Mouse (Mus musculus) monocyte, adult 5-6 weeks (primary cell): Measurements from ENCODE around the gene Scn4b. TPM values are rescaled to one million over a fixed set of nuclear protein-coding genes. Genes with fewer than 3 reads are reported as not detected.

Experiments used
- ATAC-seq: fragments of 153-309, 156-312 bp; replicated peaks from 2 replicates; pipeline ENCODE4 v1.8.0; 2017; ENCODE audit warnings: mild to moderate bottlenecking; ENCODE audit not compliant: low TSS enrichment, insufficient number of reproducible peaks, severe bottlenecking, poor library complexity, low FRiP score
- total RNA-seq: library from RNA; stranded (forward); fragments of 200-1000, 200-491, 200-594 nt; gene quantifications from 3 replicates; pipeline ENCODE4 v1.2.3, GENCODE M21; 2017

Scn4b gene
- not detected in 3 replicates for total RNA-seq

DNA sequence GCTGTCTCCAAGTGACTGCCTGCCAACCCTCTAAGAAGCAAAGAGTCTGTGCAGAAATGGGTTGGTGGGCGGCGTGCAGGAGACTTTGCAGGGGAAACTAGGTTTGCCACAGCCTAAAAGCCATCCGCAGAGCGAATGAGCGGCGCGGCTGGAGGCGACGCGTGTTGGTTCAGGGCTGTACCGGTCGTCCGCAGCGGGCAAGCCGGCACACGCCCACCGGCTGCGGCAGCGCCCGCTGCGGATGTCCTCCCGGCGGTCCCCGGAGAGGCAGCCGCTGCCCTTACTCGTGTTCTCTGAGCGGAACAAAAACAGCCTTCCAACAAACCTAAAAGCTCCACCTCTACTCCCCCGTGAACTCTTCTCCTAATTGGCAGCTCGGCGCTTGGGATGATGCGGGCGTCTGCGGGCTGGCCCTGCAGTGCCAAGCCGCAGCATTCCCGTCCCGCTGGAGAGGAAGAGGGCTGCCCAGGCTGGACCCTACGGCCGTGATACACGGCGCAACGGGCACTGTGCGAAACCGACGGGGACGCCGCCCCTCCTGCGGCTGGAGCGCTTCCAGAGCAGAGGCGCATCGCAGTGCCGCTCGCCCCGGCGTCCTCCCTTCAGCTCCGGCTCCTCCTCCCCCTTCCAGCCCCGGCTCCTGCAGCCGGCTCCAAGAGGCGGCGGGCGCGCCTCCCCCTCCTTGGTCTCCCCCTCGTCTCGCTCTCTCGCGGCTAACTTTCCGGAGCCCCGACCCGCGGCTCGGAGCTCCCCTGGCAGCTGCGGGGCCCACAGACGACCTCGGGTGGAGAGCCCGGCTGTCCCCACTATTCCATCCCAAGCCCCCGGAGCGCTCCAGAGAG lies at the start of gene Scn4b:
TSS of gene Scn4b (plus strand) at position 205 of the 842 bp plus-strand sequence.
- ATAC-seq: no peak

DNA sequence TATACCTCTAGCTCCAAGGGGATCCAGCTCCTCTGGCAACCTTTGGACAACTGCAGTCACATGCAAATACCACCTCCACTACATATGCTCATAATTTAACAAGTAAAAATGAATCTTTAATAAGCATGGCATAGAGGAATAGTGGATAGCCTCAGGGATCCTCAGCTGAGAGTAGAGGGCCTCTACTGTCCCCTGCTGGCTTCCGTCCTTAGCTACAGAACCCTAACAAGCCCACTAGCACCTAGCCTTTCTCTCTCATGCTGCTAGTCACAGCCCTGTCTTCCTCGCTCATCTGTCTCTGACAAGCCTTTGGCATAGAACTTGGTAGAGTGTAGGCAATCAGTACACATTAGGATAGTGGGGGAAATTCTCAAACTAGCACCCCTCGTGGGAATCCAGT lies 47.4 kb upstream of the Scn4b start:
- ATAC-seq: no peak

DNA sequence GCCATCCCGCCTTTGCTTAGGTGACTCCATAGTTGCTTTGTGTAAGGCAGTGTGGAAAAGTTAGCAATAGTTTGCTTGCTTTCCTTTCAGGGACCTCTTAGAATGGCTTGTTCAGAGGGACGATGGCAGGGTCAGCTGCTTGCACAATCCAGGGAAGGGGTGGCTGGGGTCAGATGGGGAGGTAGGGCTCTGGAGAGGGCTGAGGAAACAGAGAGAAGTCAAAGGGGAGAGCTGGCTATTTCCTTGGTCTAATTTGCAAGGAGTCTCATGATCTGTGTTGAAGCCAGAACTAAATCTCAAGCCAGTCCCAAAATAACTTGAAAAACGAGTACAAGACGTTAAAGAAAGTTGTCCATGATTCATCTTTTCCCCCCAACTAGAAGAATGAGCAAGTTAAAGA lies 45.6 kb upstream of the Scn4b start:
- no peak for ATAC-seq

DNA sequence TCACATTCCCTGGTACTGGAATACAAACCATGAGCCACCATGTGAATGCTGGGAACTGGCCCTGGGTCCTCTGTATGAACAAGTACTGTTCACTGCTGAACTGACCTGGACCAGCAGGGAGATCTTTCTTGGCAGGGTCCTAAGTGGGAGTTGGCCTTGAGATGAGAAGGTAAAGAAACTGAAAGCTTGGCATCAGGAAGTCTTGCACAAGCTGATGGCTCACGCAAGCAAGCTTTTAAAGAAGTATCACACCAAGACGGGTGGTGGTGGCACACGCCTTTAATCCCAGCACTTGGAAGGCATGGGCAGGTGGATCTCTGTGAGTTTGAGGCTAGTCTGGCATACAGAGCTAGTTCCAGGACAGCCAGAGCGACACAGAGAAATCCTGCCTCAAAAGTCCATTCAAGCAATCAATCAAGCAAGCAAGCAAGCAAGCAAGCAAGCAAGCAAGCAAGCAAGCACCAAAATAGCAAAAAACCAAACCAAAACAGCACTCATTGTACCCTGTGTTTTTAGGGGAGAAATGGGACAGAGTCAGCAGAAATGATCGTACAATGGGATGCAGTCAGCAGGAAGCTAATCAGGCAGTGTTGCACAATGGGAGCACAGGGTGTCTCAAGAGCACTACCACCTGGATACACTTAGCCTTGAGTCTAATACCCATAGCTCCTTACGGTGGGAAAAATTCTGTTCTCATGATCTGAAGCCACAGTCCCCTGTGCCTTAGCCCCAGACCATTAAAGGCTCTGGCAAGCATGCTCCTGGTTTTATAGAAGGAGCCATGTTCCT lies 42.9 kb upstream of the Scn4b start:
- ATAC-seq: peak; percentile 71; the same call in 1 of the 2 replicates

DNA sequence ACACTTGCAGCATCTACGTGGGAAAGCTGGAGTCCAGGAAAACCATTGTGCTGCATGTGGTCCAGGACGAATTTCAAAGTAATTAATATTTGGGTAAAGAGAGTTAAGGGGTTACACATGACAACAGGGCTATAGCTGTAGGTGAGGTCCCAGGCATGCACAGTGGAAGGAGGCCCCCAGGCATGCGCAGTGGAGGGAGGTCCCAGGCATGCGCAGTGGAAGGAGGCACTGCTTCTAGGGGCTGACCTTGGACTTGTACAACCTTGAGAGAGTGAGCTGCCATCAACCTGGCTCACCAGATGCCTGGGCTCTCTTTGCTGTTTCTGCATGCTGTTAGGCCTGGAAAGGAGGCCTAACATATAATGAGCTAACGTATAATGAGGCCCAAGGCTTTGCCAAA lies 40.3 kb upstream of the Scn4b start:
- no peak for ATAC-seq

DNA sequence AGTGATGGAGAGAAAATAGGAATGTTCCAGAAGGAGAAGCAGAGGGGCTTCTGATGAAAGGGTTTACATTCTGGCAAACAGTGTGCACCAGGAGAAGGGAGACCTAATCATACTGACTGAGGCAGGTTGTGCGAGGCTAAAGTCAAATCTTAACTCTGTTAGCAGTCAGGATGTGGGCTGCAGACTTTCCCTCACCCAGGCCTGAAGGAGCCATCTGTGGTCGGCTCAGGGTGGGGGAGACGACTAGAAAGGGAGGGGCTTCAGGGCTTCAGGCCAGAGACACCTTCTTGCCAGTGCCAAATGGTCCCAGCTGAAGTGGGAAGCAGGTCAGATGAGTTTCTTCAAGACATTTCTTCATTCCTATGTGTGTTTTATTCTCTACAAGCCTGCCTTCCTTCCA lies 39.8 kb upstream of the Scn4b start:
- ATAC-seq: no peak

DNA sequence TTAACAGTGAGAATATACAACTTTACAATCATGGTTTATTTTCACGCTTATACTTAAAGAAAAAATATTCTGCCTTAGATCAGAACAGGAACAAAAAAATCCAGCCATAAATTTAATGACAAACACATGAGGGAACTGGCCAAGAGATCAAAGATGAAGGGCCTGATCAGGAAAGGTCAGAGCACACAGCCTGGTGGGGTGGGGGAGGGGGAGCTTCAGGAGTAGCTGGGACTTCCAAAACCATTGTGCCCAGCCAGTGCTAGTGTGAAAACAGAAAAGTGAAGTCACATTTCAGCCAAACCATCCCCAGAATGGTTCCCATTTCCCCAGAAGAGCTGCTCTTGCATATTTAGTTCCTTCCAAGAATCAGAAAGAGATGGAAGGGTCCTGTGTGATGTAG lies 35.7 kb upstream of the Scn4b start:
- ATAC-seq: no peak

DNA sequence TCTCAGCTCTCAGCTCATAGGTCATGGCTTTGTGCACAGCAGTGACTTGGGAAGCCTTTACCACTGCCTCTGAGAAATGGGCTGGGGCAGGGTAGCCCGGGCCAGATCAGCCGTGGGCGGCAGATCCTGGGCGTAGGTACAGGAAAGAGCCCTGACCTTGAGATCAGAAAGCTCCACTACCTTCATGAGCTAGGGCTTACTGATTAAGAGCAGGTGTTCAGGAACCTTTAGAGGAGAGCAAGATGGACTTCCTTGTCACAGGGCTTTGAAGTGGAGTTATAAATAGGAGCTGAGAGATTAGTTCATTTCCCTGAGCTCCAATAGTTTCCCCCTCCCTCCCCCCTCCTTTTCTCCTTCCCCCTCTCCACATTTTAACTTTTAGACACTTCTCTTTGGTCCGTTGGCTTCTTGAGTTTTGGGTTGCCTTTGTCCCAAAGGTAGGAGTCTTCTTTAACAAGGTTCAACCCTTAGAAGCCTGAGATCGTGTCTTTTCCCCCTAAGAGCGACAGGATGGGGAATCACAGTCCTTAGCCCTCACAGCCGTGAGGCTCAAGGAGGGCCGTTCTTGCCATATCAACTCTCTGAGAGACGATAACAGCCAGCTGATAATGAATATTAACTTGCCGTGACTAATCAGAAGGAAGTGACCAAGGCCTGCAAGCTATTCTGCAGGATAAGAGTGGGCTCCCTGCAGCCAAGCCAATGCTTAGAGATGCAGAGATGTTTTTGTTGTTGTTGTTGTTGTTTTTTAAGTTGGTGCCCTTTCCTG lies 34.8 kb upstream of the Scn4b start:
- no peak for ATAC-seq

DNA sequence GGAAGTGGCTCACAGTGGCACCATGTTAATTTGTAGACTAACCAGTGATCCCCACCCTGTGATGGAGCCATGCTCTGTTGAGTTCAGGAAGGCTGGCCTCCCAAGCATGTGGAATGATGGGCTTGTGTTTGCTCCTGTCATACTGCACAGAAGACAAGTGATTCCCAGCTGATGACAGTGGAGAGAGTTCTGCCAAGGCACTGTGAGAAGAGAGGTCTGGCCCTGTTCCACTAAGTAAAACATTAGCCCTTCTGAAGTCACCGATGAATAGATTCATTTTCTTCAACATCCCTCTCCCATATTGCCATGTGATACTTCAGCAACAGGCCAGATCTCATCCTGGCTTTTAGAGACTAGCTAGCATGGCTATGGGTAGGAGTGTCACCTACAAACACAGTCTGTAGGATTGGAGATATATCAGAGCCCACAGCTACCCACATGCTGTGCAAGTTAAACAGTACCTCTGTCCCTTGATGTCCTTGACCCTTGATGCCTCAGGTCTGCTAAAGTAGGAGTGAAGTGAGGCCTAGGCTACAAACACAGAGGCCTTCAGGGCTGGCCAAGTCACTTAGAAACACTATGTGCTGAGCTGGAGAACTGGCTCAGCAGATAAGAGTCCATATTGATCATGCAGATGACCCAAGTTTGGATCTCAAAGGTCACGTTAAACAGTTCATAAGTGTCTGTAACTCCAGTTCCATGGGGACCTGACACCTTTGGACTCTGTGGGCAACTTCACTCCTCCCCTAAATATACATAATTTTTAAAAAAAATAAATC lies 32.4 kb upstream of the Scn4b start:
- ATAC-seq: no peak

DNA sequence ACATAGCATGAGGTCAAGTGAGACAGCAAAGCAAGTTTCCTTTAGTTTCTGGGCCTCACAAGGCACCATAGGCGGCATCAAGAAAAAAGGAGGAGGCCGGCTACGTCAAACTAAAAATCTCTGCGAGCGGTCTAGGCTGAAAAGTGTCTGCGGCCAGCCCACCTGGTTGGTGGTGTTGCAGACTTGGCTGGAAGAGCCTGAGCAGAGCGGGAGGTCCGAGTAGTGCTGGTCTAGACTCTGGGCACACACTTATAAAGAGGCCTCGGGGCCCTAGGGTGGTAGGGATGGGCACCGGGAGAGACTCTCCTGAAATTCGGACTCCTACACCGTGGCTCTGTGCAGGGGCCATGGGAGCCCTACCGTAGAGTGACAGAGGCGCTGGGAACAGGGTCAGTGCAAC lies 22.5 kb upstream of the Scn4b start:
- no peak for ATAC-seq

DNA sequence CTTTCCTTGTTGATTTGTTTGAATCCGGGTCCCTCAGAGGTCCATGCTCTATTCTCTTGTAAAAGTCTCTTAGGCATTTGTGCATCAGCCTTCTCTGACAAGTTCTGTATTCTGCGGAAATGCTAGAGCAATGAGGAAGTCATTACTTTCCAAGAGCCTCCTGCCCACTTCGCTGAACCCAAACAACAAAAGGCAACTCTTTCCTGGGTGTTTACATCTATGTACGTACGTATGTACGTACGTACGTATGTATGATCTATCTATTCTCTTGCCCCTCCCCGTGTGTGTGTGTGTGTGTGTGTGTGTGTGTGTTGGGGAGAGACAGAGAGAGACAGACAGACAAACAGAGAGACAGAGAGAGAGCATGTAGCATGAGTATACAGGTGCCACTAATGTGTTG lies 21.4 kb upstream of the Scn4b start:
- 0 out of 2 replicates have a peak, but pooled peaks have one; percentile 25 for ATAC-seq

DNA sequence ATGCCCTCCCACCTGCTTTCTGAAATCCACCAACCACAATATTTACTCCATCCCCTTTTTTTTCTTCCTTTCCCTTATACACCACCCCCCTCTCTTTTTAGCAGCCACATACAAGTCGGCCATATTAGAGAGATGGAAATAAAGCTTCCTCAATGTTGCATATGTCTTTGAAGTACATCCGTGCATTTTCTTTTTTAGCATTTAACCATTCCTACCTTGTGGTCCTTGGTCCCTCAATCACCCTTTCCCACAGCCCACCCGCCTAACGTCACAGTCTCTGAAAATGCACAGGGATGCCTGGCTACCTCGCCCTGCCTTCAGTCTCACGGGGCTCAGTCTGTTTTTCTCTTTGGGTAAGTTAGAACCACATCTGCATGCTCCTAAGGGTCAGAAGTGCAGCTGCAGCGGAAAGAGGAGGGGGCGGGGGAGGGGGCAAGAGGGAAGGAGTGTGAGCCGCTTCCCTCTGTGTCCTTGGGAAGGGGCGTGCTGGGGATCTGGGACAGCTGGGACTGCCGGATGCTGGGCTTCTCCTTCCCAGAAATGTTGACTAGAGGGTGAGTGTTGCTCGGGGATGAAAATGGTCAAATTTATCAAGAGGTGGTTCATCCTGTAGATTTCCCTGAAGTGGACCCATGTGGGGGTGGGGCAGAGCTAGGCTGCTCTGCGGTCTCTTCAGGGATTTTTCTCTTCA lies 20.3 kb upstream of the Scn4b start, which contains the start of gene Scn2b:
TSS of gene Scn2b (plus strand) at position 42 of the 691 bp plus-strand sequence.
- ATAC-seq: no peak

DNA sequence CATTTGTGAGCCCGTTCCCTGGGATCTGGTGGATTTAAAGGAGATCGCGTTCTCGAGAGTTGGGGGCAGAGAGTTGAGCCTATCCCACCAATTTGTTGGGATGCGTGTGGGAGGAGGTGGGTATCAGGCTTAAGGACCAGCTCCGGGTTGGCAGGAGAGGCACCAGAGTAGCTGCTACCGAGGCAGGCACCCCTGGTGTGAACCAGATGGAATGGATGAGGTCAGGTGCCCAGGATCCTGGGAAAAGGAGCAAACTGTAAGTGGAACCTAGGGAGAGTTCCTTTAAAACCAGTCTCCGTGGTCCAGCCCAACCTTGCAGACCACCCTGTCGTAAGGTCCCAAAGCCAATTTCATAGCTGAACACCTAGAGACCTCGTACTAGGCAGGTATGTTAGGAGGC lies 19.6 kb upstream of the Scn4b start:
- no peak for ATAC-seq

DNA sequence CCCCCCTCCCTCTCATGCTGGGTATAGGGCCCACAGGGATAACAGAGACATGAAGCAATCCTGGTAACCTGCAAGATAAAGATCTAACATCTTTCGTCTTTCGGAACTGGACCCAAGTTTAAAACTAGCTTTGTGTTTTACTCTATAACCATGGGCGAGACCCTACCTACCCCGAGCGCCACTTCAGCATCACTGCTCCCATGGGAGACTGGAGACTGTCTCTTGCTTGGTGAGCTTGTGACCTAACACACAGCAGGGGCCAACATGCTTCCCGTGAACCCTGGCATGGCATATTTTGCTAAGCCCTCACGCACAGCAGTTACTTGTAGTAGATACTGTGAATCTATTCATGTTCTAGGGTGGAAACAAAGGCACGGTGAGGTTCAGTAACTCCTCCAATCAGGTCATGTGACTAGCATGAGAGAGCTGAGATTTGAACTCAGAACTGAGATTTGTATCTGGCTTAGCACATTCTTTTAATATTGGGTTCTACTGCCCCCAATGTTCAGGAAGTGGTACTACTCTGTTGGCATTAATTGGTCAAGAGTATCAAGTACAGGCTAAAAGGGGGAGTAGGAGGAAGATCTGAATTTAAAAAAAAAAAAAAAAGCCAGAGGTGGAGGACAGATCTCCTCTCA lies 18.8 kb upstream of the Scn4b start:
- ATAC-seq: no peak

DNA sequence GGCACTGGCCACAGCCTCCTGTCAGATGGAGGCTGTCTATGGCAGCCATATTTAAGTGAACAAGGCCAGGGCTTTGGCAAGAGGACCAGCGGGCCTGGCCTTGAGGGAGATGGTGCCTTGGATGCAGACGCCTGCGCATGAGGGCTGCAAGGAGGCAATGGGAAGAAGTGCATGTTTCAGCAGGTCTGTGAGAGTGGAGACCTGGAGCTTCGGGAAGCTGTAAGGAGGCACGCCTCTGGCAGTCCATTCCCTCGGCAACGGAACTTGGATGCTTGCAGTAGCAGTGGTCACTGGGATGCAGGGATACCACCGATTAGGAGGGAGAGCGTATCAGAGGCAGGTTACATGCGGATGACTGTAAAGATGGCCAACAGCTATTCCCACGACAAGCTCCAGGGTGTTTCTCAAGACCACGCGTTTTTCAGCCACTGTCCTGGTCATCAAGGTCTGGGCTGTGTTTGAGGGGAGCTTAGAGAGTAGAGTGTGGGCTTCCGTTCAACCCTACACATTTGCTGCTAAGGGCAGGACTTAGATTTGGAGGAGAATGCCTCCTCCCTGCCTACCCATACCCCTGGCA lies 18.2 kb upstream of the Scn4b start:
- ATAC-seq: no peak

DNA sequence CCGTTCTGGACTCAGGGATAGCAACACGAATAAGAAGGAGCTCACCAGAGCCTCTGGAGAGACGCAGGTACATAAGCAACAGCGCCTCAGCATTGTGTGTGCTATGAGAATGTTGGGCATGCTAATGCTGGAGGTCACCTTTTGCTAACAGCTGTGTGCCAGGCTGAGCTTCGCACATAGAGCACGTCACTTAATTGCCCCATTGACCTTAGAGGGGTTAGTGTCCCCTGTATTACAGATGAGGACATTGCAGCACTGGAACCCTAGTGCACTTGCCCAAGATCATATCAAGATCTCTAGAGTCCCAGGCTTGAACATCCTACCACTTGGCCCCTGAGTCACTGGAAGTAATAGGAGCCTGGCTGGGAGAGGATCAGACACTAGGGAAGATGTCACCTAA lies 17.6 kb upstream of the Scn4b start:
- ATAC-seq: no peak

DNA sequence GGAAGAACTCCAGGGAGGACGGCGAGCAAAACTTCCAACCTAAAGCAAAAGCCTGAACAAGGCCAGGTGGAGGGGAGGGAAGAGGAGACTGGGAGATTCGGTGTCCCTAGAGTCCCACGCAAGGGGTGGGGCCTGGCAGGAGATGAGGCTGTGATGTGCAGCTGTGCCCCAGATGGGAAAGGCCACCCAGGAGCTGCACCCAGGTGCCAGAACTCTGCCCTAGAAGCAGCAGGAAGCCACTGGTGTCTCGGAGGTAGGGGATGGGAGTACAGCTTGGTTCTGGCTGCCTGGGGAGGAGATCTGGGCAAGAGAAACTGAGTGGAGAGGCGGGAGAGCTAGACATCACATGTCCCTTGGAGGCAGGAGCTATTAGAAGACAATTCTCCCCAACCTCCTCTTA lies 17.2 kb upstream of the Scn4b start:
- ATAC-seq: no peak
